Mouse (Mus musculus): ENCODE measurements around the gene Mrpl33.

Gene Mrpl33

DNA sequence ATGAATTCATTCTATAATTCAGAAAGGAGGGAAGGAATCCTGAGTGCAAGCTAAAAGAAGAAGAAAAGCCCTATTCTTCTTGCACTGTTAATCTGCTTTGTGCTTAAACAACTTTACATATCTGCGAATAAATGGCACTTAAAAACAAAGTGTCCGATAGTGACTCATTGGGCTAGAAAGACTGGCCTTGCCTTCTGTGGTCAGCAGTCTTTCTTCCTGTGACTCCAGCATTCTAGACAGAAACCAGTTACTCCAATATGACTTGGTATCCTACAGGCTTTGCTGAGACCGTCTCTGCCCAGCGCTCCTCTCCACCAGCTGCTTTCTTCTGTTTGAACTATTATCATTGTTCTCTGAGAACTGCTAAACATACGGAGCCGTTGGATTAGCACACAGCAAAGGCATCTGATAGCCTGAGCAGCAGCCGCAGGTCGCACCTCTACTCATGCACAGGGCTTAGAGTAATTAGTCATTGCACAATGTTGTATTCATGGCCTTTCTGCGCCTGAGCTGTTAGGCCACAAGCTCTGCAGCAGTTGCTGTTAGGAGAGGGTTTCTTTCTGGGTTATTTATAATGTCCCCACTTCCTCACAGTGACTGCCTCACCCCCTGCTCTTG lies 40.0 kb downstream of the Mrpl33 start:
- DNase-seq (ENCODE audit: low read depth, low spot score): no peak

DNA sequence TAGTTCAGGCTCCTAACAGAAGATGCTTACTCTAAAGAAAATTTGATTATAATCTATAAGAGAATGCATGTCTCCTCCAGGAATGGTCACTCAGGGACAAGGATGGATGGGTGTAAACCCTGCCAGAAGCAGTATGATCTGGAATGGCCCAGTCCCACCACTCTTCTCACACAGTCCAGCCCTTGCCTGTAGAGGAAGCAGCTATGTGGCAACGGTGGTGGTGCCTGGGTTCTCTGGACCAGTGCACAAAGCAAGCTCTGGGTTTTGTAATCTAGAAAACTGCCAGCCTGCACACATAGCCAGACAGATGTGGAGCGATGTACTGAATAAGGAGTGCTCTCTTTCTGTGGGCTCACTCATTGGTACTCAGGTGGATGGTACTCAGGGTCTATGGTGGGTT lies 43.8 kb downstream of the Mrpl33 start:
- no peak for DNase-seq (ENCODE audit: low read depth, low spot score)

DNA sequence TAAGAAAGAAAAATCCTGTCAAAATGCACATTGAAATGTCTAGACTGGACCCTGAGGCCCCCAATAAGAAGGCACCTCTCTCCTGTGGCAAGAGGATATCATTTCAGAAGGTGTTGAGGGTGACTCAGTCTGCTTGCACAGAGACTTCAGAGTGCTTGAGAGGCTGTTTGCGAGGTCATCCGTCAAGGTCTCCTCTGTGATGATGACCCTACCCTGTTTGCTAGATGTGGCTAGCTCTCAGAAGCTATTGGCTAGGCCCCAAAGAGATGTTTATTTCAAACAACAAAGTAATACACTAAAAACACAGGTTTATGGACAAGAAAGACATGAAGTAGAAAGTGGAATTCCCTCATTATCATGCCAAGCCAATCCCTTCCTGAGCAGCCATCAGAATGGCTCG lies 45.6 kb downstream of the Mrpl33 start:
- no peak for DNase-seq (ENCODE audit: low read depth, low spot score)

DNA sequence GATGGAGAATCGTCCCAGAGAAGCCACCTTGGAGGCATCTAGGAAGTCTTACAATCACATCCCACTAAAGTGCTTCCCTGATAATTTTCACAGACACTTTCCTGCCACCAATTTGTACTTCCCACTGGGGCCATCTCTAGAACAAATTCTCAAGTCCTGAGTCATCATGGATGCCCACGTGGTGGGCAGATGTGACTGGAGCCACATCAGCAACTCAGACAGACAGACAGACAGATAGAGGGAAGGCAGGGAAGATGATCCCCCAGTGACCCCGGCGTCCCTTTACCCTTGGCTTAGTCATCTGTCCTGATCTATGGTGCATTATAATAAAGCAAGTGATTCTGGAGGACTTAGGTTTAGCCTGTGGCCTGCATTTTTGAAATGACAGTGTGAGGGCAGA lies 47.5 kb downstream of the Mrpl33 start:
- no peak for DNase-seq (ENCODE audit: low read depth, low spot score)

DNA sequence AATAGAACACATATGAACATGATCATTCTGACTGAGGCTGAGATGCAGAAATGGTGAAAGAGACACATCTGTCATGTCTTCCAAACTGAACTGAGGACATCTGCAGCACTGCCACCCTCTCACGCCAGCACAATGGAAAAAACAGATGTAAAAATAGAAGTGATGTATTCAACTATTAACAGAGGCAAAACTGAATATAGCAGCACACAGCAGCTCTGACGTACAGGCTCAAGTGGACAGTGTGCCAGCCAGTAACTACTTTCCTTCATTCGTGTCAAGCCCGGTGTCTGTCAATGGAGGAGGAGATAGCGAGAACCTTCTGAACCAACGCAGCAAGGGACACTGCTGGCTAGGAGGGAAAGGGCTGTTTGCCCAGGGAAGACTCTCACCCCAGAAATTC lies 48.1 kb downstream of the Mrpl33 start:
- no peak for DNase-seq (ENCODE audit: low read depth, low spot score)

DNA sequence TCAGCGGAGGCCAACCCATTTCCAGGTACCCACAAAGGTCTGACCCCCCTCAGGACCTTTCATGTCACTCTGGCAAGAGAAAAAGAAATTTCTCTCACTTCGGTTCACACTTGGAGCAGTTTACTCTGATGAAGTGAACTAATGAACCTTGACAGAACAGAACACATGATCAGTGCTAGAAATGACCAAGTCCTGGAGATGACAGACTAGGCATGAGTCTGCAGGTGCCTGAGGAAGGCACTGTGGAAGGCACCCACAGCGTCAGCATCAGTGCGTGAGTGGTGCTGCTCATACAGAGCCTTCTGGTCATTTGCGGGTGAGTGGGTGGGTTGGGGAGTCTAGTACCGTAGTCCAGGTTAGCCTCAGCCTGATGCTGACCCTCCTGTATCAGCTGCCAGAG lies 49.1 kb downstream of the Mrpl33 start:
- DNase-seq (ENCODE audit: low read depth, low spot score): no peak

DNA sequence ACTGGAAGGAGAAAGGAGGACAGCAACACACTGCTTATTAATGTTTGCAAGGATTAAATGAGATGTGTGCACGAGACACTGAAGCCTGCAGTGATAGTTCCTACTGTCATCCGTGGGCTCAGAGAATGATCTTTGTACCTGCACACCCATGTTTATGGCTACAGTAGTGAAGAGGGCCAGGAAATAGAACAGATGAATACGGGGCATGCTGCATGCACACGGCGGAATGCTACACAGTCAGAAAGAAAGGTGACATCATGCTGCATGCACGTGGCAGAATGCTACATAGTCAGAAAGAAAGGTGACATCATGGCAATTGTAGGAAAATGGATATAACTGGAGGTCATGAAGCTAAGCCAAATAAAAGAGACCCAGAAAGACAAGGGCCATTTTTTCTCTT lies 49.8 kb downstream of the Mrpl33 start:
- no peak for DNase-seq (ENCODE audit: low read depth, low spot score)

DNA sequence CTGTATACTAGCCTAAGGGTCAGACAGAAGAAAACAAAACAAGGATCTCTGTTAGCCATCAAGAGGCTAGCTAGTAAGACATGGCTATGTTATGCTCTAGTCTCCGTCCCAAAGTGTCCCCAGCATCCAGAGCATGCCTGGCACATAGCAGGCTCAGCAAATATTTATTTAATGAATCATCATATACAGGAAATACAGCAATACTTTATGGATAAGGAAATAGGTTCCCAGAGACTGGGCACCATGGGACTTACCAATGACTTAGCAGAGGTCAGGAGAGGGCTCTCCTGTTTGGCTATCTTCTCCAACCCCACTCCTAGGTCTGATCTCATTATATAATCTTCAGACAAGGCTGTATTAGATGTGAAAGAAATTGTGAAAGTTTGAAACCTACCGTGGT lies 50.6 kb downstream of the Mrpl33 start:
- DNase-seq (ENCODE audit: low read depth, low spot score): no peak

DNA sequence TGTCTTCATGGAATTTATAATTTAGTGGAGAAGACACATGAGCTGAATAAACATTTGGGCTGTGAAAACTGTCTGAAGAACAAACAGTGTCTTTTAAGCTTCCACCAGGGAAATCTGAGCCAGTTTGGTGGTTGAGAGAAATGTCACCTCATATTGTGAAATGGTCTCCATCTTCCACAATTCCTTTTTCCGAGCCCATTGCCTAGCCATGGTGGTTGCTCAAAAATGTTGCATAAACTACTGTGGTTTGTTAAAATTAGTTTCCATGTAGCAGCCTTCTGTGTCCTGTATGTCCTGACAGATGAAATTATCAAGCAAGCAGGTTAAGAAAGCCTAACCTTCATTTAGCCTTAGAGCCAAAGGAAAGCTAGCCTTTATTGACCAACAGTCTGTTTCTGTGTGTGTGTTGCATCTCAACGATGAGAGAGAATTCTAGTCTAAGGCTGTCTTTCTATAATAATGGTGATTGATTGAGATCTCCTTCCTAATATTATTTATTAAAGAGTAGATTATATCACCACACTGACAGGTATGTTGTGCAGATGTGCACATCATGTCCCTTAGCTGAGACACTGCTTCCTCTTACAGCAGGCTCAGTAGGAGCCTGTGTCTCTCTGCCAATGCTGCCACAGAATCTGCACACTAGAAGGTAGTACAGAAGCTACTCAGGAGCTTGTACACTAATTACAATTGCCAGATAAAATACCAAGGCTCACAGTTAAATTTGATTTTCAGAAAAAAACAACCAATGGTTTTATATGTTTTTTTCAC lies 54.0 kb downstream of the Mrpl33 start:
- DNase-seq (ENCODE audit: low read depth, low spot score): no peak

DNA sequence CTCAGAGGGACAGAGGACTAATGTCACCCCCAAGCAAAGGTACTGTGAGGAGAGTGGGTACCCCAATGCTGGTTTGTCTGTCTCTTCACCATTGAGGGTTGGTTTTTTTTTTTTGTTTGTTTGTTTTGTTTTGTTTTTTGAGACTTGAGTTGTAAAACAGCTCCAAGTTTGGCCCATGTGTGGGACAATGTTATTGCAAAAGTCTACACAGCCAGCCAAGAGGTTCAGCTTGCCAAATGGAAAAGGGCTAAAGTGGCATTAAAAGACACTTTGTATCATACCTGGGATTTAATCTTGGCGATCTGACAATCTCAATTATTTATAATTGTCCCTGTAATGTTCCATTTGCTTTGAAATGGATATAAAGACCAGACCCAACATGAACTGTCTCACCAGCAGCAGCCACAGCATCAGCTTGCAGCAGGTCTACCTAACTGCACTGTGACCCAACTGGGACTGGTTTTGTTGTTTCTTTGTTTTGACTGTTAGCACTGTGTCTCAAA lies 59.0 kb downstream of the Mrpl33 start:
- DNase-seq (ENCODE audit: low read depth, low spot score): no peak

DNA sequence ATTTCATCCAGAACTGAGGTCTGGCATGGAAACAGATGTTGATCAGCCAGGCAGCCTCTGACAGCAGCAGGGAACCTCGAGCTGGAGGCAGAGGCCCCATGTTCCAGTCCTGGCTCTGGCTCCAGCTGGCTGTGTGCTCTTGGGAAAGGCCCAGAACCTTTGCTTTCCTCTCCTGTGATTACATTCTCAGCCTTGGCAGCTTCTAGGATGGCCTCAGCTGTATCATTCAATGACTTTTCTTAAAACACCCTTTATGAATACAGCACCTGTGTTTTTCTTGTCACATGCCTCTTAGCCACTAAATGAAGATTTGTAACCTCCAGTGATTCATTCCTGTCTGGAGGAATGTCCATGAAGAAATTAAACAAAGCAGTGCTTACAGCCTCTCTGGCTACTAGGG lies 69.4 kb downstream of the Mrpl33 start:
- no peak for DNase-seq (ENCODE audit: low read depth, low spot score)

DNA sequence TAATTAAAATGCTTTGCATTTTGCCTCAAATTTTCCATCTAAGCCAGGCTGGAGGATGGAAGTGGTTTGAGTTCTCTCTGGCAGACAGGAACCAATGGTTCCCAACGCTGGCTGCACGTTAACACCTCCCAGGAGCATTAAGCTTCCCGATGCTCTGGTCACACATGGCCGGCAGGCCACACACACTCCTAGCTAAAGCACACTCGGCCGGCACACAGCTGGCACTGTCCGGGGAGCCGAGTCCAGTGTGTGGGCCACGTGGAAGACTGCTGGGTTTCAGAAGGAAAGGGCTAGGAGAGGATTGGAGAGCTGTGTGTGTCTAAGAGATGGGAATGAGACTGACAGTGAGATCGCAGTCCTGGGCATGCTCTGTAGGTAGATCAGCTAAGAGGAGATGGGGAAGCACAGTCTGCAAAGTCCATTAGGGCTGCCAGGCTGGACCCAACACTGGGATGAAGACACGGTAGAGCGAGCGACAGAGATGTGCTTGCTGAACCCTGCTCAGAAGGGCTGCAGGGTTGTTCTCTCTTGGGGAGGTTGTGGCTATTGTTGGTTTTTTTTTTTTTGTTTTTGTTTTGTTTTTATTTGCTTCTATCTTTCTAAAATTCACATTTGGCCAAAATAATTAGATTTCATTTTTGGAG lies 71.7 kb downstream of the Mrpl33 start:
- DNase-seq (ENCODE audit: low read depth, low spot score): no peak

DNA sequence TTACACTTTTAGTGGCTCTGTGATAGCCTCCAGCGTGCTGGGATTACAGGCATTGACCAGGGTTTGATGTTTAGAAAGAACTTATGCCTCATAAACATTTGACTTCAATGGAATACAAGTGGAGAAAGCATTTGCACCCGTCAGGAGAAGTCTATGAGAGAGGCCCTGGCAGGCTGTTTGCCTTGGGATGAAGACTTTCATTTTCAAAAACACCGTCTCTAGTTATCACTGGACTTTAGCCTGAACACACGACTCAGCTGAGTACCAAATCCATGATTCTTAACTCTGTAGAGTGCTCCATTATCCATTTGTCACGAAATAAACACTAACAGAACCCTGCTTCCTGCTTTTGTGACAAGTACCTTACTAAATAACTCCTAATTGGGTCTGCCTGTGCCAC lies 73.2 kb downstream of the Mrpl33 start:
- DNase-seq (ENCODE audit: low read depth, low spot score): no peak

DNA sequence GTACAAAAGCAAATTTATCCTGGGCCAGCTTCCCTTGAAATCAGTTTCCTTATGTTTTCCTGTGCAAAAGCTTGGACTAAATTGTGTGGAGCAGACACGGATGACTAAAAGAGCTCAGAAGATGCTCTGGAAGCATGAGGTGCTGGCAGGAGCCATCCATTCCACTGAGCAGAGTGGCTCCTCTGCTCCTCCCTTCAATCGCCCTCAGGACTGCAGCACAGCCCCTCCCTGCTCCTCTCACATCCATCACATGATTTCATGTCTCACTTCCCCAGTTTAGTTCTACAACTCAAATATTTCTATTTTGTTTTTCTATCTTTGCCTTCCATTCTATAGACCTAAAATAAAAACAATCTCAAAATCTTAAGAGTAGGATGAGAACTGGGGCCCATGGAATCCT lies 74.4 kb downstream of the Mrpl33 start:
- DNase-seq (ENCODE audit: low read depth, low spot score): no peak

DNA sequence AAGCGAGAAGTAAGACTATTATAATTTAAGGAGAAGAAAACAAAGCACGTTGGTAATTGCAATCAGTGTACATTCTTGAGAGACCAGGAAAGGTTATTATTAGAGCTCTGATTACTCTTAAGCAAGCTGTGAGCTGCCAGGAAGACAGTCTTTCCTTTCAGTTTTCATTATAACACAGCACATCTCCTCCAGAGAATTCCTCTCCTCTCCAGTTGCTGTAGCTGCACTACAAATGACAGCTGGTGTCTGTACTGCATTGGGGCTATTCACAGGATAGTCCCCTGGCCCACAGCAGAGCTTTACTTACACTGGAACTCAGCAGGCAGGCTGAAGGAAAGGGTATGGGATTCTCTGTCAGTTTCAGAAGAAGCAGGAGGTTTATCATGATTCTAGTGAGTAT lies 76.7 kb downstream of the Mrpl33 start:
- no peak for DNase-seq (ENCODE audit: low read depth, low spot score)

DNA sequence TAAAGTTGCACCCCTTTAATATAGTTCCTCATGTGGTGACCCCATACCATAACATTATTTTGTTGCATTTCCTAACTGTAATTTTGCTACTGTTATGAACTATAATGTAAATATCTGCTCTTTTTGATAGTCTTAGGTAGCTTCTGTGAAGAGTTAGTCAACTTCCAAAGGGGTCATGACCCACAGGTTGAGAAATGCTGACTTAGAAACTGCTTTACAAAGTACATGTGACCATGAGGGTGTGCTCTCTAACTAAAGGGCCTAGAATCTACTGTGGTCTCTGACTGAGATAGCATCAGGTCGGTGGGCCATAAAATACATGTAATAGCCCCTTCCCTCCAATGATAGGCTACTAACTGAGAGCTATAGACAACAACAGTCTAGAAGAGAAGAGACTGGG lies 81.3 kb downstream of the Mrpl33 start:
- DNase-seq (ENCODE audit: low read depth, low spot score): no peak

DNA sequence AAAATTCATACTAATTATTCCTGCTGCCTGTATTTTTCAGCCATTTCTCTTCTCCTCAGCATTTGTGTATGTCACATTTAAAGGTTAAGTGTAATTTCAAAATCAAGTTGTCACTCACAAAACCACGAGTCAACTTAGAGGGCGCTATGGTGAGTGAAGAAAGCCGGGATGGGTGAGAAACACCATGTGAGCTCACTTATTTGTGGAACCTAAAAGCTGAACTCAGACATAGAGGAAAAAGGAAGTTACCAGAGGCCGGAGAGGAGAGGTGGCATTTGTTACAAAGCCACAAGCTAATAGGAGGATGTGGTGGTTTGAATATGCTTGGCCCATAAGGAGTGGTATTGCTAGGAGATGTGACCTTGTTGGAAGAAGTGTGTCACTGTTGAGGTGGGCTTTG lies 83.4 kb downstream of the Mrpl33 start:
- DNase-seq (ENCODE audit: low read depth, low spot score): no peak

DNA sequence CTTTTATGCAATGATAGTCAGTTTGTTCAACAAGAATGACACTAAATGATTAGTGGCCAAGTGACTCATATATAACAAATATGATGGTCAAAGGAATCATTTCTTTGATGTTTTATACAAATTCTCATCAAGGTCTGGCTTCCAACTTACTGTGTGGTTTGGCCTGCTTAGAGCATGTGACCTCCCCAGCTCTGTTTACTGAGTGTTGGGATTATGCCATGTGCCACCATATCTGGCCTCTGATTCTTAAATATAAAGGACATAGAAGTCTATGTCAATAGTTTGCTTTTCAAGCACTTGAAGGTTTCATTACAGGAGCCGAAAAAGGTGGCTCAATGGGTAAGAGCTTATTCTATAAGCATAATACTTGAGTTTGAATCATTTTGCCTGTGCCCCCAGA lies 85.6 kb downstream of the Mrpl33 start:
- DNase-seq (ENCODE audit: low read depth, low spot score): no peak

DNA sequence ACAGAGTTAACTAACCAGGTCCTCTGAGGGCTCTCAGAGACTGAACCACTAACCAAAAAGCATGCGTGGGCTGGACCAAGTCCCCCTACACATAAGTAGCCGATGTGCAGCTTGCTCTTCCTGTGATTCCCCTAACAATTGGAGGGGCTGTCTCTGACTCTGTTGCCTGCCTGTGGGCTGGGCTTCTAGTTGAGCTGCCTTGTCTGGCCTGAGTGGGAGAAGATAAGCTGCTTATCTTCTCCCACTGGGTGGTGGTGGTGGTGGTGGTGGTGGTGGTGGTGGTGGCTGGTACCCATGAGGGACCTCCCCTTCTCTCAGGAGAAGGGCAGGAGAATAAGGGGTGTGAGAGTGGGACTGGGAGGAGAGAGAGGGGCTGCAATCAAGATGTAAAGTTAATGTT lies 89.3 kb downstream of the Mrpl33 start:
- DNase-seq (ENCODE audit: low read depth, low spot score): no peak

DNA sequence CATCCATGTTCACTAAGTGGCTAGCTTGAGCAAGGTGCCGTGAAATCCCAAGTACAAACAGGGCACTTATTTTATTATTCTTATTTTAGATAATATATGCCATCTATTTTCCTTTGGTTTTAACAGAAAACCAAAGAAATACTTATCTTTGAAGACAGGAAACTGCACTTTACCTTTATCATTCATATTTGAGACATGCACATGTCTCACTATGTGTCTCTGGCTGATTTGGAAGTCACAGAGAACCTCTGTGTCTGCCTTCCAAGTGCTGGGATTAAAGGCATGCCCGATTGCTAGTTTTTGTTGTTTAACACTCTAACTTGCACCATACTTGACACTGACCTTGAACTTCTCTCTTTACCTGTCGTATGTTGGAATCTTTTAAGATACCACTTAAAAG lies 91.2 kb downstream of the Mrpl33 start:
- no peak for DNase-seq (ENCODE audit: low read depth, low spot score)

DNA sequence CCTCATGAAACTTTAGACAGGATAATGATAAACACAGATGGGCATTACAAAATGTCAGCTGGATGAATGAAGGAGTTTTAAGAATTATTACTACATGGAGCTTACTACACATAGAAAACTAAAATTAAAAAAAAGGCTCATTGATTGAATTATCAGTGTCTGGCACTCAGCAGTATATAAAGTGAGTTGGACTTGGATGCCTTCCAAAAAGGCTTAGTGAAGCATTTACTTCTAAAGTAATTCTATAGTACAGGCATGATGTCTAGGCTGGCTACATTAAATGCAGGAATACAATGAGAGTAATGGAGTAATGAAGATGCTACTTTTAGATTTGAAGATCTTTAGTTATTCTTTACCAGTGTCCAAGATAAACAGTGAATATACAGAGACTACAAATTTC lies 96.5 kb downstream of the Mrpl33 start:
- DNase-seq (ENCODE audit: low read depth, low spot score): no peak

DNA sequence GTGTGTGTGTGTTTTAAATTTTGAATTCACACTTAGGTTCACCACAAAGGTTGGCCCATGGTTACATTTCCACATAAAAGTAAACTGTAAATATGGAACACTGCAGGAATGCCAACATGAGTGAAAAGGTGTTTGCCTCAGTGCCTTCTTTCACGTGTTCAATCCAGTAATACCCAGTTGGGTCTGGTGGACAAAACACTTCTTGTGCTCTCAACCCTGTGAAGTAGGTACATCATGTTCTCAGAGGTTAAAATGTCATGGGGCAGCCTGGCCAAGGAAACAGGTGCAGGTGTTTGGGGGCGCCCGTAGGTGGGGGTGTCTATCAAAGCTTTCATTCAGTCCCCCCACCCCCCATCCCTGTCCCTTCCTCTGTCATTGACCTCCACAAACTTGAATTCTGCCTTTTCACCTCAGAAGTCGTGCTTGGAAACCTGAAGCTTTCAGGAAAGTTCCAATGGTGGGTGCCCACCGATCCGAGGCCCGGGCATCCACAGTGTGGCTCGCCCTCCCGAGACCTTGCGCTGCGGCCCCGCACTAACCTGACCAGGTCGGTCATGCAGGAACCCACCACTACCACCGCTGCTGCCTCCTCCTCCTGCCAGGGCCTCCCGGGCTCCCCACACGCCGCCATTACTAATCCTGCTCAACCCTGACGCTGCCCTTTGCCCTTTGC lies 100.4 kb downstream of the Mrpl33 start, which contains the start of gene Rbks:
Gene Rbks (minus strand): TSS at position 657 of the 673 bp plus-strand sequence.
- peak; percentile 3 for DNase-seq (ENCODE audit: low read depth, low spot score)
